Mouse (Mus musculus): Measurements from ENCODE around the gene Rbm33. TPM values are rescaled to one million over a fixed set of nuclear protein-coding genes. Genes with fewer than 3 reads are reported as not detected.

Gene Rbm33
- polyA plus RNA-seq, 1 experiment from 2014 or later: 6.9 TPM

GRCm38 (mm10) chr5:28413533-28413932, 96.6 kb downstream of the Rbm33 start:
- 86% methylated on average over 5 of the region's 5 CpGs for WGBS (ENCODE audit: insufficient replicate concordance)
- no peaks in the 10 kb centered on the region for H3K27me3 ChIP-seq (ENCODE audit: control insufficient read depth, insufficient read depth, low read depth, low read length)

GRCm38 (mm10) chr5:28414076-28414475, 97.2 kb downstream of the Rbm33 start:
- H3K27me3 ChIP-seq (ENCODE audit: control insufficient read depth, insufficient read depth, low read depth, low read length): no peaks in the 10 kb centered on the region
- H3K4me3 ChIP-seq (ENCODE audit: low read depth, low read length): no peak overlapping the region
- H3K9ac ChIP-seq (ENCODE audit: low read depth, low read length): no peak overlapping the region
- H3K27ac ChIP-seq (ENCODE audit: low read length): no peak overlapping the region
- no peaks in the 10 kb centered on the region for H3K4me1 ChIP-seq (ENCODE audit: control insufficient read depth, low read depth, low read length)
- peaks cover 41% of the 10 kb centered on the region for H3K36me3 ChIP-seq (ENCODE audit: control insufficient read depth, insufficient read depth)
- ATAC-seq (ENCODE audit: low read depth): no peak
- H3K9me3 ChIP-seq (replicated peaks; ENCODE audit: control insufficient read depth, low read length): no peaks in the 10 kb centered on the region
- no peak overlapping the region for H3K4me2 ChIP-seq (ENCODE audit: low read depth, low read length)
- WGBS (ENCODE audit: insufficient replicate concordance): 75% methylated on average over 3 of the region's 3 CpGs

More at GRCm38 (mm10) chr5:28413533-28413932, 96.6 kb downstream of the Rbm33 start:
- Histone ChIP-seq H3K4me2 (ENCODE audit: low read depth, low read length) (no peak overlapping the region), H3K27ac (ENCODE audit: low read length) (no peak overlapping the region), H3K4me1 (ENCODE audit: control insufficient read depth, low read depth, low read length) (no peaks in the 10 kb centered on the region), H3K4me3 (ENCODE audit: low read depth, low read length) (no peak overlapping the region), H3K36me3 (ENCODE audit: control insufficient read depth, insufficient read depth) (peaks cover 46% of the 10 kb centered on the region), H3K9me3 (replicated peaks; ENCODE audit: control insufficient read depth, low read length) (no peaks in the 10 kb centered on the region), H3K9ac (ENCODE audit: low read depth, low read length) (no peak overlapping the region)
- ATAC-seq (ENCODE audit: low read depth): no peak

GRCm38 (mm10) chr5:28416029-28416428, 99.1 kb downstream of the Rbm33 start:
- Histone ChIP-seq H3K4me2 (ENCODE audit: low read depth, low read length) (no peak overlapping the region), H3K27ac (ENCODE audit: low read length) (no peak overlapping the region), H3K9me3 (replicated peaks; ENCODE audit: control insufficient read depth, low read length) (no peaks in the 10 kb centered on the region), H3K36me3 (ENCODE audit: control insufficient read depth, insufficient read depth) (peaks cover 34% of the 10 kb centered on the region), H3K27me3 (ENCODE audit: control insufficient read depth, insufficient read depth, low read depth, low read length) (no peaks in the 10 kb centered on the region), H3K4me1 (ENCODE audit: control insufficient read depth, low read depth, low read length) (no peaks in the 10 kb centered on the region), H3K4me3 (ENCODE audit: low read depth, low read length) (no peak overlapping the region), H3K9ac (ENCODE audit: low read depth, low read length) (no peak overlapping the region)
- ATAC-seq (ENCODE audit: low read depth): no peak

GRCm38 (mm10) chr5:28418734-28419133, 101.8 kb downstream of the Rbm33 start:
- no peak overlapping the region for H3K27ac ChIP-seq (ENCODE audit: low read length)
- no peak overlapping the region for H3K9ac ChIP-seq (ENCODE audit: low read depth, low read length)
- H3K36me3 ChIP-seq (ENCODE audit: control insufficient read depth, insufficient read depth): peaks cover 22% of the 10 kb centered on the region
- WGBS (ENCODE audit: insufficient replicate concordance): 76% methylated on average over 10 of the region's 10 CpGs
- no peak overlapping the region for H3K4me3 ChIP-seq (ENCODE audit: low read depth, low read length)
- H3K4me2 ChIP-seq (ENCODE audit: low read depth, low read length): no peak overlapping the region
- no peaks in the 10 kb centered on the region for H3K4me1 ChIP-seq (ENCODE audit: control insufficient read depth, low read depth, low read length)
- ATAC-seq (ENCODE audit: low read depth): no peak
- H3K27me3 ChIP-seq (ENCODE audit: control insufficient read depth, insufficient read depth, low read depth, low read length): no peaks in the 10 kb centered on the region
- H3K9me3 ChIP-seq (replicated peaks; ENCODE audit: control insufficient read depth, low read length): no peaks in the 10 kb centered on the region

- WGBS (ENCODE audit: insufficient replicate concordance): 80% methylated on average over 12 of the region's 12 CpGs
- ATAC-seq (ENCODE audit: low read depth): no peak
- H3K36me3 ChIP-seq (ENCODE audit: control insufficient read depth, insufficient read depth): peaks cover 13% of the 10 kb centered on the region
These were observed 102.8 kb downstream of the Rbm33 start for GRCm38 (mm10) chr5:28419640-28420265.

DNA sequence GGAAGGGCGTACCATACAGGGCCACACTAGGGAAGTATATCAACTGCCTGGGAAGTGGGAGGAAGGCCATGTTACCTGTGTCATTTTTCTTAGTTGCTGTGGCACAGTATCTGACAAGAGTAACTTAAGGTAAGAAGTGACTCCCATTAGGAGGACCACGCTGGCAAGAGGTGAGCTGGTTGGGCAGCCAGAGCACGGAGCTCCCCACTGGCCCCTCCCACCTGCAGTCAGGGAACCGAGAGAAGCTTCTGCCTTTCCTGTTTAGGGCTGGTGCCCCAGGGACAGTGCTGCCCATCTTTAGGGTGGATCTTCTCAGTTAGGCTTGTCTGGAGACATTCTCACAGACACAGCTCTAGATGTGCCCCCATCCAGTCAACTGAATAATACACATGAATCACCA, 106.9 kb downstream of the Rbm33 start:
- Histone ChIP-seq H3K4me2 (ENCODE audit: low read depth, low read length) (no peak overlapping the region), H3K27me3 (ENCODE audit: control insufficient read depth, insufficient read depth, low read depth, low read length) (no peaks in the 10 kb centered on the region), H3K9ac (ENCODE audit: low read depth, low read length) (no peak overlapping the region), H3K4me1 (ENCODE audit: control insufficient read depth, low read depth, low read length) (no peaks in the 10 kb centered on the region), H3K27ac (ENCODE audit: low read length) (no peak overlapping the region), H3K36me3 (ENCODE audit: control insufficient read depth, insufficient read depth) (peaks cover 3% of the 10 kb centered on the region; the same call in 1 of the 2 replicates), H3K4me3 (ENCODE audit: low read depth, low read length) (no peak overlapping the region), H3K9me3 (replicated peaks; ENCODE audit: control insufficient read depth, low read length) (no peaks in the 10 kb centered on the region)
- ATAC-seq (ENCODE audit: low read depth): no peak
- WGBS (ENCODE audit: insufficient replicate concordance): 51% methylated on average over 4 of the region's 4 CpGs

More at GRCm38 (mm10) chr5:28419640-28420265, 102.8 kb downstream of the Rbm33 start:
- Histone ChIP-seq H3K27me3 (ENCODE audit: control insufficient read depth, insufficient read depth, low read depth, low read length) (no peaks in the 10 kb centered on the region), H3K9me3 (replicated peaks; ENCODE audit: control insufficient read depth, low read length) (no peaks in the 10 kb centered on the region), H3K4me2 (ENCODE audit: low read depth, low read length) (no peak overlapping the region), H3K27ac (ENCODE audit: low read length) (no peak overlapping the region), H3K4me1 (ENCODE audit: control insufficient read depth, low read depth, low read length) (no peaks in the 10 kb centered on the region), H3K9ac (ENCODE audit: low read depth, low read length) (no peak overlapping the region), H3K4me3 (ENCODE audit: low read depth, low read length) (no peak overlapping the region)

- H3K9ac ChIP-seq (ENCODE audit: low read depth, low read length): no peak overlapping the region
- no peaks in the 10 kb centered on the region for H3K9me3 ChIP-seq (replicated peaks; ENCODE audit: control insufficient read depth, low read length)
- no peak overlapping the region for H3K4me3 ChIP-seq (ENCODE audit: low read depth, low read length)
- no peak overlapping the region for H3K4me2 ChIP-seq (ENCODE audit: low read depth, low read length)
- no peak overlapping the region for H3K27ac ChIP-seq (ENCODE audit: low read length)
- H3K36me3 ChIP-seq (ENCODE audit: control insufficient read depth, insufficient read depth): no peaks in the 10 kb centered on the region
- no peaks in the 10 kb centered on the region for H3K27me3 ChIP-seq (ENCODE audit: control insufficient read depth, insufficient read depth, low read depth, low read length)
- H3K4me1 ChIP-seq (ENCODE audit: control insufficient read depth, low read depth, low read length): no peaks in the 10 kb centered on the region
- WGBS (ENCODE audit: insufficient replicate concordance): 73% methylated on average over 9 of the region's 9 CpGs
- ATAC-seq (ENCODE audit: low read depth): no peak
These were observed 109.0 kb downstream of the Rbm33 start for GRCm38 (mm10) chr5:28425926-28426325.

GRCm38 (mm10) chr5:28450126-28450890, 133.4 kb downstream of the Rbm33 start:
- Histone ChIP-seq H3K36me3 (ENCODE audit: control insufficient read depth, insufficient read depth) (no peaks in the 10 kb centered on the region), H3K4me1 (ENCODE audit: control insufficient read depth, low read depth, low read length) (no peaks in the 10 kb centered on the region), H3K9ac (ENCODE audit: low read depth, low read length) (no peak overlapping the region), H3K27me3 (ENCODE audit: control insufficient read depth, insufficient read depth, low read depth, low read length) (no peaks in the 10 kb centered on the region), H3K9me3 (replicated peaks; ENCODE audit: control insufficient read depth, low read length) (no peaks in the 10 kb centered on the region), H3K4me2 (ENCODE audit: low read depth, low read length) (no peak overlapping the region), H3K27ac (ENCODE audit: low read length) (no peak overlapping the region), H3K4me3 (ENCODE audit: low read depth, low read length) (no peak overlapping the region)
- ATAC-seq (ENCODE audit: low read depth): no peak
- WGBS (ENCODE audit: insufficient replicate concordance): 30% methylated on average over 3 of the region's 3 CpGs

- no peak overlapping the region for H3K9ac ChIP-seq (ENCODE audit: low read depth, low read length)
- H3K9me3 ChIP-seq (replicated peaks; ENCODE audit: control insufficient read depth, low read length): no peaks in the 10 kb centered on the region
- H3K27ac ChIP-seq (ENCODE audit: low read length): no peak overlapping the region
- no peak overlapping the region for H3K4me3 ChIP-seq (ENCODE audit: low read depth, low read length)
- WGBS (ENCODE audit: insufficient replicate concordance): 33% methylated on average over 6 of the region's 6 CpGs
- H3K4me1 ChIP-seq (ENCODE audit: control insufficient read depth, low read depth, low read length): no peaks in the 10 kb centered on the region
- no peaks in the 10 kb centered on the region for H3K36me3 ChIP-seq (ENCODE audit: control insufficient read depth, insufficient read depth)
- peaks cover 4% of the 10 kb centered on the region for H3K27me3 ChIP-seq (ENCODE audit: control insufficient read depth, insufficient read depth, low read depth, low read length)
- ATAC-seq (ENCODE audit: low read depth): no peak
- no peak overlapping the region for H3K4me2 ChIP-seq (ENCODE audit: low read depth, low read length)
These were observed 134.2 kb downstream of the Rbm33 start for GRCm38 (mm10) chr5:28451053-28451638.

Measured in liver, embryonic 16.5 days (tissue).